In the genomic region with DNA sequence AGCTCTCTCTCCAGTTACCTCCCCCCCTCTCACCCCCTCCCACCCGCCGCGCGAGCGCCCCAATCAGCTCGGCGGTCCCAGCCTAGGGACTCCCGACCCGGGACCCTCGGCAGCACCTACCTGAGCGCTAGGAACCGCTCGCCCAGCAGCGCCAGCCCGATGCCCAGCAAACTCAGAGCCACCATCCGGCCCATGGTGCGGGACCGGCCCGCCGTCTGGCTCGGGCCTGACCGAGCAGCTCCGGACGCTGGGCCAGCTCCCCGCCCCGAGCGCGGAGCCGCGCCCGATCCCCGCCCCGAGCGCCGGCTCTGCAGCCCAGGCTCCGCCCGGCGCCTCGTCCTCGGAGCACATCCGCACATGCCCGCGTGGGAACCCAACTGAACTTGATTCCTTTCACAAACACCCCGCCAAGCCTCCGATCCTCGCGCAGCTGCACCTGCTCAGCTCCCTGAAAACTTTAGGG, we compare ENCODE assay signal across 7 mouse cellular contexts. TPM values are rescaled to one million over a fixed set of nuclear protein-coding genes. Genes with fewer than 3 reads are reported as not detected.
DNase-seq lines count a peak whose midpoint lies in the region; TF ChIP-seq lines count a peak whose summit lies in the region.

A gene (minus strand): TSS at position 364 of the 463 bp plus-strand sequence.

- TF ChIP-seq CTCF in small intestine, adult 2 months (IDR thresholded peaks at IDR 0.05; ENCODE audit: extremely low read depth, insufficient read length, insufficient replicate concordance, low read depth, low read length): 0 out of 2 replicates have a peak, but pooled peaks have one; percentile 17

- WGBS in midbrain, embryonic 10.5 days: 1% methylated on average over 39 of the region's 47 CpGs
- under 1% methylated on average over 47 of the region's 47 CpGs for whole genome bisulfite sequencing in small intestine, adult 2 months

- peak; percentile 42 for DNase-seq in WW6 (ENCODE audit: low read depth, low spot score)
- DNase-seq in embryo, embryonic 10 days (ENCODE audit: low spot score): peak; percentile 82
- DNase-seq in gastrocnemius, postnatal 14 days: peak; percentile 84
- DNase-seq in induced T-regulatory cell, adult 2 months (ENCODE audit: low read depth): peak; percentile 90
- peak; percentile 48 to 51 for DNase-seq in left cerebral cortex, postnatal 36 days (ENCODE audit: low spot score in 2 of 2)
- DNase-seq in midbrain, embryonic 10.5 days (ENCODE audit: low spot score): peak; percentile 83

- intact Hi-C loops in gastrocnemius, postnatal 14 days (cut with DNase I; ENCODE audit: low total_unique reads): no loop called here
- intact Hi-C loops in left cerebral cortex, postnatal 36 days (cut with DNase I): loop anchor here (5.0 kb wide), 1 partner anchor 84 kb away; a partner anchor contains a TSS

- no peaks in the 10 kb centered on the region for H3K36me3 ChIP-seq in midbrain, embryonic 10.5 days
- peaks cover 2% of the 10 kb centered on the region; the same call in 1 of the 2 replicates for H3K36me3 ChIP-seq in small intestine, adult 2 months (ENCODE audit: control insufficient read depth, insufficient read depth, low read length)

- peak within 1 kb of the TSS; percentile 90 for H3K27ac ChIP-seq in midbrain, embryonic 10.5 days (replicated peaks)
- H3K27ac ChIP-seq in small intestine, adult 2 months (ENCODE audit: insufficient read depth, low read depth, low read length): peak within 1 kb of the TSS; percentile 94

- H3K4me1 ChIP-seq in midbrain, embryonic 10.5 days: peaks cover 16% of the 10 kb centered on the region
- peaks cover 9% of the 10 kb centered on the region; the same call in 1 of the 2 replicates for H3K4me1 ChIP-seq in small intestine, adult 2 months (ENCODE audit: control insufficient read depth, insufficient read depth, insufficient read length, low read length)

- peak; percentile 93 for TF ChIP-seq POLR2A in small intestine, adult 2 months (IDR thresholded peaks at IDR 0.05; ENCODE audit: low read depth, low read length)

- peaks cover 23% of the 10 kb centered on the region; the same call in 1 of the 2 replicates for H3K27me3 ChIP-seq in midbrain, embryonic 10.5 days (ENCODE audit: low read depth, poor library complexity, severe bottlenecking)
- no peaks in the 10 kb centered on the region for H3K27me3 ChIP-seq in small intestine, adult 2 months (ENCODE audit: control insufficient read depth, insufficient read depth, low read length)

- H3K9me3 ChIP-seq in midbrain, embryonic 10.5 days (replicated peaks): no peaks in the 10 kb centered on the region

- H3K4me3 ChIP-seq in midbrain, embryonic 10.5 days: peak within 1 kb of the TSS; percentile 69
- H3K4me3 ChIP-seq in small intestine, adult 2 months (ENCODE audit: low read depth, low read length): peak within 1 kb of the TSS; percentile 97

RNA-seq across cellular contexts. Expression of the gene that starts here (rescaled TPM):
- 10 to 100 TPM; 16.1 to 17.1 TPM for total RNA-seq in gastrocnemius, postnatal 14 days (2021)
- total RNA-seq in left cerebral cortex, postnatal 36 days (2021): 10 to 100 TPM; 23.7 to 24.4 TPM
- 30.5 and 31.1 TPM in 2 replicates for polyA plus RNA-seq in midbrain, embryonic 10.5 days (2016; fragmentation: Nextera tagmentation; extraction: Ambion mirVana)
- polyA plus RNA-seq in small intestine, adult 2 months (2012; rRNA removed): 12.0 and 16.8 TPM in 2 replicates

Comparison
In these comparisons a context has a peak if more than half of its experiments do, and no peak if none do; other contexts are left out.
1. Peak in every context shown above with its lines: DNase-seq, H3K4me3 ChIP-seq and H3K27ac ChIP-seq.